Mouse (Mus musculus): ENCODE data around the gene Rnf181.

DNA sequence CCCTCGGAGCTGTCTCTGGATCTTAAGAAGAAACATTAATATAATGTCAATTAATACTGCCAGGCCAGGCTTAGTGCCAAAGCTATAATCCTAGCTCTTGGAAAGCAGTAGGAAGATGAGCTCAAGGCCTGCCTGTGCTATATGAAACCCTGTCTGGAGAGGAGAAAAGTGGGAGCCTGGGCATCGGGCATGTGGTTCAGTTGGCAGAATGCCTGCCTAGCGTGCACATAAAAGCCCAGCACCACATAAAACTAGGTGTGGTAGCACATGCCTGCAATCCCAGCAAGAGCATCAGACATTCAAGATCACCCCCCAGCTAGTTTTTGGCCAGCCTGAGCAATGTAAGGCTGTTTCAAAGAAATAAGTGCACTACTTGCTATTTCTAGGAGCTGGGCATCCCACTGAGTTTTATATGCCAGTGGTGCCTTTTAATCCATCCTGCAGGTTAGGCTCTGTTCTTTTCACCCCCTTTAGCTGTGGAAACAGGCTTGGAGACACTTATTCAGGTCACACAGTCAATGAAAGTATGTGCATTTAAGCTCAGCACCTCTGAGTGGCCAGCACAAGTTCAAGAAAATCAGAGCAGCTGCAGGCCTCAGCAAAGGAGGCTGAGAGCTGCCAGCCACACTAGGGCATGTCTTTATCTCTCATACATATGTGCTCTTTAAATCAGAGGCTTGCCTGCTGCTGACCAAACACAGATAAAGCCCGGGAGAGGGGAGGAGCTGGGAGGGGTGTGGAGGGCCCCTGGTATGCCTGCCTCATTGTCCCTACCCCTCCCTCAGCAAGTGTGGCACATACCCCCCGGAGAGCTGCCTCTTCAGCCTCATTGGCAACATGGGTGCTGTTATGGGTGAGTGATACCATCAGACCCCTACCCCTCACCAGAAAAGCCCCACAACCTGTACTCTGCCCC is 9.3 kb downstream of the Rnf181 start:
- TF ChIP-seq CTCF (IDR thresholded peaks at IDR 0.05; ENCODE audit: borderline replicate concordance, insufficient read depth, low read depth, low read length) (no peak), POLR2A (IDR thresholded peaks at IDR 0.05; ENCODE audit: borderline replicate concordance, insufficient read depth, low read length) (no peak)

All from cerebellum, adult 2 months (tissue).